Mouse (Mus musculus): ENCODE data around the gene Dnajc8.

GRCm38 (mm10) chr4:132507210-132507609, 28.1 kb upstream of the Dnajc8 start:
- TF ChIP-seq CTCF (IDR thresholded peaks at IDR 0.05; ENCODE audit: insufficient read depth, low read length) (no peak), POLR2A (IDR thresholded peaks at IDR 0.05; ENCODE audit: borderline replicate concordance, extremely low read depth, low read depth, low read length) (no peak)

Measured in lung, adult 2 months (tissue).